Mouse (Mus musculus) heart, embryonic 10.5 days (tissue): ENCODE data around the gene Ankrd13d. TPM values are rescaled to one million over a fixed set of nuclear protein-coding genes. Genes with fewer than 3 reads are reported as not detected.

ENCODE experiments used
- DNase-seq: peaks from one replicate; pipeline ENCODE4 v3.0.0-alpha.2; 2017; ENCODE audit warnings: low spot score
- H3K27ac ChIP-seq: fragments of 300-500 bp; sonication (generic); 2 replicates; pipeline ENCODE4 v1.5.1; 2016; ENCODE audit warnings: mild to moderate bottlenecking
- H3K27me3 ChIP-seq: fragments of 300-500 bp; sonication (generic); 2 replicates; pipeline ENCODE4 v1.6.1; 2016; ENCODE audit warnings: mild to moderate bottlenecking; ENCODE audit not compliant: poor library complexity, insufficient read depth, severe bottlenecking
- H3K36me3 ChIP-seq: fragments of 300-500 bp; sonication (generic); 2 replicates; pipeline ENCODE4 v1.6.1; 2016; ENCODE audit warnings: mild to moderate bottlenecking, moderate library complexity
- H3K4me1 ChIP-seq: fragments of 300-500 bp; sonication (generic); 2 replicates; pipeline ENCODE4 v1.6.1; 2016; ENCODE audit warnings: mild to moderate bottlenecking
- H3K4me3 ChIP-seq: fragments of 300-500 bp; sonication (generic); 2 replicates; pipeline ENCODE4 v1.5.1; 2016; ENCODE audit warnings: mild to moderate bottlenecking, moderate library complexity
- H3K9me3 ChIP-seq: fragments of 300-500 bp; sonication (generic); 2 replicates; pipeline ENCODE4 v1.6.1; 2016; ENCODE audit warnings: mild to moderate bottlenecking, moderate library complexity
- WGBS: fragments of 180-500 bp; shearing (Covaris S2); methylation state at CpG from one replicate; pipeline ENCODE4 v1.1.7; 2016; 5-methylcytosine and 5-hydroxymethylcytosine counted together
- microRNA-seq: library from miRNA; unstranded; fragments of <30 nt; microRNA quantifications from one replicate; pipeline ENCODE4, GENCODE M21; 2017
- polyA plus RNA-seq: library from polyadenylated mRNA; unstranded; fragments of >200 nt; fragmentation: Nextera tagmentation; extraction: Ambion mirVana; gene quantifications from 2 replicates; pipeline ENCODE4 v1.2.1, GENCODE M21; 2016

Gene Ankrd13d
- polyA plus RNA-seq, 1 experiment from 2014 or later = 3.6 TPM

DNA sequence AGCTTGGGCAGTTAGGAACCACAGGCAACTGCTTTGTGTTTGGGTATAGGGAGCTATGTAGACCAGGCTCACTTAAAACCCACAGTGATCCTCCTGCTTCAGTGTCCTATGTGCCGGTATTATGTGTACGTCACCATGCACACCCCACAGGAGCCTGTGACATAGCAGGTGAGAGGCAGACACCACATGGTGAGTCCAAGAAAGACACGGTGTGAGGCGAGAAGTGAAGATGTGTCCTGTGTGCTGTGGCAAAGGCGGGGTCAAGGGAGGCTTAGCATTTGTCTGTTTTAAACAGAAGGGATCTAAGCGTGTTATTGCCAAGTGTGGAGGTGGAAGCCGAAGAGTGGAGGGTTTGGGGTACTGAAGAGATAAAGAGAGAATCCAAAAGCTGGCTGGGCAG lies 56.2 kb downstream of the Ankrd13d start:
- Histone ChIP-seq H3K4me1 (peaks cover 26% of the 10 kb centered on the region), H3K4me3 (no peak overlapping the region), H3K27ac (no peak overlapping the region), H3K27me3 (peaks cover 41% of the 10 kb centered on the region), H3K36me3 (peaks cover 9% of the 10 kb centered on the region; the same call in 1 of the 2 replicates), H3K9me3 (no peaks in the 10 kb centered on the region)
- WGBS = 84% methylated on average over 7 of the region's 7 CpGs
- DNase-seq = no peak

DNA sequence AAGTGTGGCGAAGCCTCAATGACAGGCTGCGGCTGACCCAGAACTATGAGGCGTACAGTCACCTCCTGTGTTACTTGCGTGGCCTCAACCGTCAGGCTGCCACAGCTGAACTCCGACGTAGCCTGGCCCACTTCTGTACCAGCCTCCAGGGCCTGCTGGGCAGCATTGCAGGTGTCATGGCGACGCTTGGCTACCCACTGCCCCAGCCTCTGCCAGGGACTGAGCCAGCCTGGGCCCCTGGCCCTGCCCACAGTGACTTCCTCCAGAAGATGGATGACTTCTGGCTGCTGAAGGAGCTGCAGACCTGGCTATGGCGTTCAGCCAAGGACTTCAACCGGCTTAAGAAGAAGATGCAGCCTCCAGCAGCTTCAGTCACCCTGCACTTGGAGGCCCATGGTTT lies 60.8 kb downstream of the Ankrd13d start:
- H3K4me1 ChIP-seq = peaks cover 33% of the 10 kb centered on the region
- H3K9me3 ChIP-seq = no peaks in the 10 kb centered on the region
- H3K27me3 ChIP-seq = peaks cover 48% of the 10 kb centered on the region
- no peak for DNase-seq
- peak overlapping the region; percentile 39 for H3K27ac ChIP-seq
- no peak overlapping the region for H3K4me3 ChIP-seq
- peaks cover 12% of the 10 kb centered on the region; the same call in 1 of the 2 replicates for H3K36me3 ChIP-seq
- WGBS = 83% methylated on average over 11 of the region's 11 CpGs

DNA sequence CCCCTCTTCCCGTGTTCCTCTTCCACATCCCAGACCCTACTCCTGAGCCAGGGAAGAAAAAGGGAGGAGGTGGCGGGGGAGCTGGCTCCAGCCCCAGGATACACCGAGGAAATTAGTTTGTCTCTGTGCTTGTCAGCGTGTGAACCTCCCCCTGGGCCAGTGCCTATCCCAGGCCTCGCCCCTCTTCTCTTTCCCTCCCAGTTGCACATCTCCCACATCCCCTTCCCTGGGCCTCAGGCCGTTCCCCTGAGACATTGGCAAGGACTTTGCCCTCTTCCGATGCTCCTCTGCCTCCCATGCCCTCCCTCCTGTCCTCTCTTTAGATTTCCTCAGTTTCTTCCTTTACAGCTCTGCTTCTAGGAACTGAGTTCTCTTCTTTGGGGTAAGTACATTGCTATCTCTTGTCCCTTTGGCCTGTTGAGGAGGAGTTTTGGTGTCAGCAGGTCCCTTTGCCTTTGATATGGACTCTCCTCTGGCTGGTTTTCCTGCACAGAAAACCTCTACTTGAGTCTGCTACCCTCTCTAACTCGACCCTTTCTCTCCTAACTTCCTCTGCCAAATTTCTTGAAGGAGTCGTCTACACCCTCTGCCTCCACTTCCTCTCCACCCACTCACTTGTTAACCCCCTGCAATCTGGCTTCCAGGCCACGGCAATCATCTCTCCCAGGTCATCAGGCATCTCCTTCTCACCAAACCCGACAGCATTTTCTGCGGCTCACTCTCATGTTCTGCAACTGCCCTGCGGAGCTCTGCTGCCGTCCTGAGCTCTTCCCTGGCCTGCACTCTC lies 61.8 kb downstream of the Ankrd13d start:
- Histone ChIP-seq H3K27ac (peak overlapping the region; percentile 63), H3K4me1 (peaks cover 43% of the 10 kb centered on the region), H3K36me3 (peaks cover 12% of the 10 kb centered on the region; the same call in 1 of the 2 replicates), H3K27me3 (peaks cover 53% of the 10 kb centered on the region), H3K9me3 (no peaks in the 10 kb centered on the region), H3K4me3 (0 out of 2 replicates have a peak overlapping the region, but pooled peaks have one; percentile 8)
- WGBS = 36% methylated on average over 14 of the region's 14 CpGs
- DNase-seq = no peak

DNA sequence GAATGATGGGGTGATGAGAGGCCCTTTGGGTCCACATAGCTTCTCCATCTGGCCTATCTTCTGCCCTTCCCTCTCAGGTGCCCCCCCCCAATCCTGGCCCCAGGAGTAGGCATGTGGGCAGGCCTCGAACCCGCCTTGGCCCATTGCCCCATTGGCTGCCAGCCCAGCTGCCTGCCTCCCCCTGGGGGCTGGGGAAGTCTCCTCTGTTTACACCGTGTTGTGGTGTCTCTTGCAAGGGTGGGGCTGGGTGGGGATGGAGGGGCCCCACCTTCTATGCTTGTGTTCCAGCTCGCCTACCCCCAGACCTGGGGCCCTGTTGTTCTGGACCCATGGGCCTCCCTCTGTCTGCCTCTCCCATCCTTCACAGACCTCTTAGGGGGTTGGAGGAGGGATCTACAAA lies 62.5 kb downstream of the Ankrd13d start:
- Histone ChIP-seq H3K27ac (peak overlapping the region; percentile 63), H3K4me3 (no peak overlapping the region), H3K4me1 (peaks cover 50% of the 10 kb centered on the region), H3K36me3 (peaks cover 12% of the 10 kb centered on the region; the same call in 1 of the 2 replicates), H3K27me3 (peaks cover 60% of the 10 kb centered on the region), H3K9me3 (no peaks in the 10 kb centered on the region)
- WGBS = 64% methylated on average over 4 of the region's 4 CpGs
- DNase-seq = no peak

Small RNA genes lying within 50 kb of the gene (microRNA-seq; reads per million reads assigned to microRNA genes)
- gene Mir6985 = not detected

Other genes with a start within 250 kb of the Ankrd13d start
- gene Gstp1, start 245.2 kb downstream of the Ankrd13d start, polyA plus RNA-seq = 402 and 470 TPM in 2 replicates
- 2.9 TPM in 2 replicates for gene Gstp2, start 237.1 kb downstream of the Ankrd13d start, polyA plus RNA-seq
- gene Gstp3, start 223.6 kb downstream of the Ankrd13d start, polyA plus RNA-seq = 0.37 TPM in 1 of 2 replicates, not detected in the other
- gene Cabp2, start 201.6 kb downstream of the Ankrd13d start, polyA plus RNA-seq = not detected in 2 replicates
- 67.9 and 86.0 TPM in 2 replicates for gene Cdk2ap2, start 186.0 kb downstream of the Ankrd13d start, polyA plus RNA-seq
- gene Pitpnm1, start 183.1 kb downstream of the Ankrd13d start, polyA plus RNA-seq = 14.3 and 21.2 TPM in 2 replicates
- gene Aip, start 157.3 kb downstream of the Ankrd13d start, polyA plus RNA-seq = 89.7 and 93.8 TPM in 2 replicates
- not detected in 2 replicates for gene Gpr152, start 143.3 kb downstream of the Ankrd13d start, polyA plus RNA-seq
- not detected in 2 replicates for gene Cabp4, start 139.1 kb downstream of the Ankrd13d start, polyA plus RNA-seq
- gene Coro1b, start 134.5 kb downstream of the Ankrd13d start, polyA plus RNA-seq = 135 and 146 TPM in 2 replicates
- gene Ptprcap, start 129.5 kb downstream of the Ankrd13d start, polyA plus RNA-seq = 1.8 and 4.4 TPM in 2 replicates
- 53.4 and 57.0 TPM in 2 replicates for gene Rps6kb2, start 119.8 kb downstream of the Ankrd13d start, polyA plus RNA-seq
- 2.3 and 2.8 TPM in 2 replicates for gene Carns1, start 107.7 kb downstream of the Ankrd13d start, polyA plus RNA-seq
- gene Tbc1d10c, start 91.9 kb downstream of the Ankrd13d start, polyA plus RNA-seq = 0.94 and 1.5 TPM in 2 replicates
- 876 and 946 TPM in 2 replicates for gene Ppp1ca, start 91.1 kb downstream of the Ankrd13d start, polyA plus RNA-seq
- 33.0 and 40.0 TPM in 2 replicates for gene Rad9a, start 81.5 kb downstream of the Ankrd13d start, polyA plus RNA-seq
- 2.1 and 3.4 TPM in 2 replicates for gene Clcf1, start 68.9 kb downstream of the Ankrd13d start, polyA plus RNA-seq
- not detected in 2 replicates for gene AC109138.7, start 68.8 kb downstream of the Ankrd13d start, polyA plus RNA-seq
- 15.5 and 18.7 TPM in 2 replicates for gene Pold4, start 51.2 kb downstream of the Ankrd13d start, polyA plus RNA-seq
- gene Ssh3, start 14.0 kb downstream of the Ankrd13d start, polyA plus RNA-seq = 2.9 and 3.5 TPM in 2 replicates
- gene Grk2, start 23.1 kb upstream of the Ankrd13d start, polyA plus RNA-seq = 12.0 and 16.5 TPM in 2 replicates
- gene Kdm2a, start 115.1 kb upstream of the Ankrd13d start, polyA plus RNA-seq = 52.3 and 53.6 TPM in 2 replicates
- 24.3 and 28.9 TPM in 2 replicates for gene Rhod, start 156.3 kb upstream of the Ankrd13d start, polyA plus RNA-seq
- 0.89 and 0.97 TPM in 2 replicates for gene Syt12, start 194.3 kb upstream of the Ankrd13d start, polyA plus RNA-seq
- not detected in 2 replicates for gene 2010003K11Rik, start 215.4 kb upstream of the Ankrd13d start, polyA plus RNA-seq
- gene Pcx, start 227.3 kb upstream of the Ankrd13d start, polyA plus RNA-seq = 21.4 and 25.3 TPM in 2 replicates